Mouse (Mus musculus): ENCODE measurements around the gene Gm10260.

Gm10260 gene

GRCm38 (mm10) chr13:97768046-97768682, 7.7 kb upstream of the Gm10260 start:
- no peak for DNase-seq (ENCODE audit: low spot score)

GRCm38 (mm10) chr13:97766600-97766999, 6.2 kb upstream of the Gm10260 start:
- DNase-seq (ENCODE audit: low spot score), result no peak

- DNase-seq (ENCODE audit: low spot score), result no peak
These were observed 5.5 kb upstream of the Gm10260 start for GRCm38 (mm10) chr13:97765913-97766312.

GRCm38 (mm10) chr13:97764067-97764466, 3.6 kb upstream of the Gm10260 start:
- DNase-seq (ENCODE audit: low spot score), result no peak

GRCm38 (mm10) chr13:97763436-97763835, 3.0 kb upstream of the Gm10260 start:
- DNase-seq (ENCODE audit: low spot score), result no peak

GRCm38 (mm10) chr13:97762121-97762520, 1.7 kb upstream of the Gm10260 start:
- no peak for DNase-seq (ENCODE audit: low spot score)

- DNase-seq (ENCODE audit: low spot score), result no peak
These were observed 3.4 kb downstream of the Gm10260 start for GRCm38 (mm10) chr13:97757033-97757432.

GRCm38 (mm10) chr13:97756091-97756490, 4.3 kb downstream of the Gm10260 start:
- DNase-seq (ENCODE audit: low spot score), result no peak

GRCm38 (mm10) chr13:97750851-97751381, 9.5 kb downstream of the Gm10260 start:
- DNase-seq (ENCODE audit: low spot score), result no peak

GRCm38 (mm10) chr13:97747037-97747860, 13.2 kb downstream of the Gm10260 start:
- no peak for DNase-seq (ENCODE audit: low spot score)

GRCm38 (mm10) chr13:97744669-97745068, 15.8 kb downstream of the Gm10260 start:
- no peak for DNase-seq (ENCODE audit: low spot score)

- no peak for DNase-seq (ENCODE audit: low spot score)
These were observed 16.4 kb downstream of the Gm10260 start for GRCm38 (mm10) chr13:97744036-97744435.

GRCm38 (mm10) chr13:97743229-97743988, 17.0 kb downstream of the Gm10260 start:
- DNase-seq (ENCODE audit: low spot score), result no peak

GRCm38 (mm10) chr13:97735931-97736330, 24.5 kb downstream of the Gm10260 start:
- no peak for DNase-seq (ENCODE audit: low spot score)

GRCm38 (mm10) chr13:97734760-97735159, 25.7 kb downstream of the Gm10260 start:
- no peak for DNase-seq (ENCODE audit: low spot score)

GRCm38 (mm10) chr13:97725160-97725825, 35.1 kb downstream of the Gm10260 start:
- DNase-seq (ENCODE audit: low spot score), result no peak

- no peak for DNase-seq (ENCODE audit: low spot score)
These were observed 35.9 kb downstream of the Gm10260 start for GRCm38 (mm10) chr13:97724551-97724950.

GRCm38 (mm10) chr13:97712506-97713275, 47.7 kb downstream of the Gm10260 start:
- DNase-seq (ENCODE audit: low spot score), result no peak

GRCm38 (mm10) chr13:97711510-97711909, 48.9 kb downstream of the Gm10260 start:
- DNase-seq (ENCODE audit: low spot score), result no peak
